Mouse (Mus musculus) limb, embryonic 11.5 days (tissue): ENCODE results near the gene Lypd5. TPM values are rescaled to one million over a fixed set of nuclear protein-coding genes. Genes with fewer than 3 reads are reported as not detected.

Experiments used
- ATAC-seq: fragments of 200-750 bp; cut with Nextera tagmentation; 2 replicates; pipeline ENCODE4 v1.8.0; 2017; ENCODE audit warnings: low read depth; ENCODE audit not compliant: insufficient number of reproducible peaks, low FRiP score, low TSS enrichment
- DNase-seq: peaks from one replicate; pipeline ENCODE4 v3.0.0-alpha.2; 2015; ENCODE audit warnings: low spot score
- H3K27ac ChIP-seq: fragments of 300-500 bp; sonication (generic); replicated peaks from 2 replicates; pipeline ENCODE4 v1.5.1; 2014; ENCODE audit warnings: low read depth, mild to moderate bottlenecking, low read length
- H3K27me3 ChIP-seq: fragments of 300-500 bp; sonication (generic); 2 replicates; pipeline ENCODE4 v1.6.1; 2014; ENCODE audit warnings: mild to moderate bottlenecking, low read length, mixed read lengths; ENCODE audit not compliant: control insufficient read depth, insufficient read depth
- H3K36me3 ChIP-seq: fragments of 300-500 bp; sonication (generic); 2 replicates; pipeline ENCODE4 v1.6.1; 2014; ENCODE audit warnings: mild to moderate bottlenecking, low read length, moderate library complexity, mixed read lengths; ENCODE audit not compliant: control insufficient read depth, insufficient read depth
- H3K4me1 ChIP-seq: fragments of 300-500 bp; sonication (generic); 2 replicates; pipeline ENCODE4 v1.6.1; 2014; ENCODE audit warnings: low read length, mixed read lengths; ENCODE audit not compliant: control insufficient read depth, insufficient read depth
- H3K4me2 ChIP-seq: fragments of 300-500 bp; sonication (generic); 2 replicates; pipeline ENCODE4 v1.6.1; 2014; ENCODE audit warnings: low read depth, mild to moderate bottlenecking, moderate library complexity; ENCODE audit not compliant: severe bottlenecking
- H3K4me3 ChIP-seq: fragments of 300-500 bp; sonication (generic); 2 replicates; pipeline ENCODE4 v1.5.1; 2014; ENCODE audit warnings: low read depth, low read length
- H3K9ac ChIP-seq: fragments of 300-500 bp; sonication (generic); 2 replicates; pipeline ENCODE4 v1.6.1; 2014; ENCODE audit warnings: mild to moderate bottlenecking, low read length
- H3K9me3 ChIP-seq: fragments of 300-500 bp; sonication (generic); 2 replicates; pipeline ENCODE4 v1.6.1; 2016; ENCODE audit warnings: low read length; ENCODE audit not compliant: control insufficient read depth
- WGBS: fragments of 180-500 bp; shearing (Covaris S2); extraction: QIAGEN DNeasy Blood & Tissue Kit; methylation state at CpG from one replicate; pipeline ENCODE4 v1.1.7; 2014; 5-methylcytosine and 5-hydroxymethylcytosine counted together
- polyA plus RNA-seq: library from polyadenylated mRNA; unstranded; fragments of >200 nt; fragmentation: Nextera tagmentation; extraction: Ambion mirVana; gene quantifications from 2 replicates; pipeline ENCODE4 v1.2.1, GENCODE M21; 2014

The Lypd5 gene
- polyA plus RNA-seq, 1 experiment from 2014 or later: not detected

DNA sequence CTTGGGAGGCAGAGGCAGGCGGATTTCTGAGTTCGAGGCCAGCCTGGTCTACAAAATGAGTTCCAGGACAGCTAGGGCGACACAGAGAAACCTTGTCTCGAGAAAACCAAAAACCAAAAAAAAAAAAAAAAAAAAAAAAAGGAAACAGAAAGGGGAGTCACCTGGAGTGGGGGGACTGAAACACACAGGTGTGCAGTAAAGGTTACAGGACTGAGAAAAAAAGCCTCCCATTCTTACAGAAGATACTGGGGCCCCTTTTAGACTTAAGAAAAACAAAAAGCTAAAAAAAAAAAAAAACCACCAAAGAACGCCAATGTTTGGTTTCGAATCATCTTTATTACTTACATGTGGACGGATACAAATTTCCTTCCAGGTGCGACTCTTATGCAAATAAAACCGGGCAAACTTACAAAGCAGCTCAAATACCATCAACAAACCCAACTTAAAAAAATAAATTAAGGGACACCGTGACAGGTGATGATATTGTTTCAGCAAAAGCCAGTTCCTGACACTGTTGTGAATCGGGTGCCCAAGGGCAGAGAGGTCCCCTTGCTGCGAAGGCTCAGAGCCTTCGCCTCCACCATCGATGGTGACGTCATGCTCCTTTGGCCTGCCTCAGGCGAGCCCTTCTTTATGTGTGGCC is 33.9 kb downstream of the Lypd5 start:
- Histone ChIP-seq H3K9ac (no peak overlapping the region), H3K36me3 (no peaks in the 10 kb centered on the region), H3K4me1 (peaks cover 20% of the 10 kb centered on the region), H3K4me3 (no peak overlapping the region), H3K4me2 (no peak overlapping the region), H3K27ac (no peak overlapping the region), H3K9me3 (no peaks in the 10 kb centered on the region), H3K27me3 (no peaks in the 10 kb centered on the region)
- ATAC-seq: no peak
- 83% methylated on average over 16 of the region's 16 CpGs for WGBS
- DNase-seq: no peak

DNA sequence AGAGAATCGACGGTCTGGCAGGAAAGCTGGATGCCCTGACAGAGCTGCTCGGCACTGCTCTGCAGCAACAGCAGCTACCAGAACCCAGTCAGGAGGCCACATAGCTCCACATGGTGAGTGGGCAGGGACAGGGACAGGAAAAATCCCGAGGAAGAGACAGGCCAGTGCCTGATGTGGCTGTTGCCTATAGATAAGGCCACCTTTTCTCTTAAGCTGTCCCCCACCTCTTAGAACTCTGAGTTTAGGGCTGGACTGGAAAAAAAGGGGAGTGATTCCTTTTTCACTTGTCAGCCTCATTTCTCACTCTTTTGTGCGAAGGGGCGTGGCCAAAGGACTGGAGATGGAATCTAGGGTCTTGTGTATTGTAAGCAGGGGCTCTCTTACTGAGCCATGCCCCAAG is 35.1 kb downstream of the Lypd5 start:
- H3K9me3 ChIP-seq: no peaks in the 10 kb centered on the region
- H3K27me3 ChIP-seq: no peaks in the 10 kb centered on the region
- H3K9ac ChIP-seq: no peak overlapping the region
- H3K27ac ChIP-seq: no peak overlapping the region
- H3K4me1 ChIP-seq: peaks cover 12% of the 10 kb centered on the region
- 66% methylated on average over 6 of the region's 6 CpGs for WGBS
- H3K4me3 ChIP-seq: no peak overlapping the region
- no peaks in the 10 kb centered on the region for H3K36me3 ChIP-seq
- no peak for DNase-seq
- ATAC-seq: no peak
- H3K4me2 ChIP-seq: no peak overlapping the region

DNA sequence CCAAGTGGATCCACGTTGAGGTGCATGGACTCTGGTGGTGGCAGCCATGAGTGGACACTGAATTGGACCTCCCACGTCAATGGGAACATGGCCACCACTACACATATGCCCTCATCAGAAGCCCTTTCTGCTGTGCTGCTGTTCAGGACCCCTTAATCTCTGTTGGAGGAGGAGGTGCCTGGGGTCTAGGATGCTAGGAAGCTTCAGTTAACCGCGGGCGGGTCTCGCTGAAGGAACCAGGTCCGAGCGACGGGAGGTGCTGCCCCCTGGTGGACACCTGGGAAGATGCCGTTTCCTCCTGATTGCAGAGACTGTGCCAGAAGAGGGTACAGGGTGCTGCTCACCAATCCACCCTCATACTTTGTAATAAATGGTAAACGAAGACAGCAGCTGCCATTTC is 35.8 kb downstream of the Lypd5 start:
- WGBS: 6% methylated on average over 11 of the region's 11 CpGs
- peak; percentile 89 for DNase-seq
- H3K27me3 ChIP-seq: no peaks in the 10 kb centered on the region
- no peak for ATAC-seq
- H3K27ac ChIP-seq: no peak overlapping the region
- H3K9ac ChIP-seq: no peak overlapping the region
- no peak overlapping the region for H3K4me3 ChIP-seq
- H3K4me2 ChIP-seq: no peak overlapping the region
- H3K36me3 ChIP-seq: no peaks in the 10 kb centered on the region
- H3K4me1 ChIP-seq: peaks cover 13% of the 10 kb centered on the region
- H3K9me3 ChIP-seq: no peaks in the 10 kb centered on the region

DNA sequence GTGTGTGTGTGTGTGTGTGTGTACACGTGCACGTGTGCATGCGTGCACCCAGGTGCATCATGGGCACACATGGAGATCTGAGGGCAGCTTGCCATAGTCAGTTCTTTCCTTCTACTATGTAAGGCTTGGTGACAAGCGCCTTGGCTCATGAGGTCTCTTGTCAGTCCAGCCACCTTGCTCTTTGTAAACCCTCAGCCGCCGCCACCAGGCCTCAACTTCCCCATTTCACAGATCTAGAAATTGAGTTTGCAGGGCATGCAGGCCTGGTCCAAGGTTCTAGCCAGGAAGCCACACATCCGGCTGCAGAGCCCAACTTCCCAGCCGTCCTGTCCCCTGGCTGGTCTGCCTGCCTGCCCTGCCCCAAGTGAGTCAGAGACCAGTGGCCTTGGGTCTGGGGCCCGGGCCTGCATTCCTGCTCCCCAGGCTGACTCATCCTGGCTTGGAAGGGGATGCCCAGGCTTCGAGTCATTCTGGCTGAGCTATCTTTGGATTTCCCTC is 38.1 kb downstream of the Lypd5 start:
- Histone ChIP-seq H3K4me1 (peaks cover 17% of the 10 kb centered on the region), H3K9ac (no peak overlapping the region), H3K27ac (no peak overlapping the region), H3K9me3 (no peaks in the 10 kb centered on the region), H3K4me2 (no peak overlapping the region), H3K4me3 (no peak overlapping the region), H3K27me3 (no peaks in the 10 kb centered on the region), H3K36me3 (no peaks in the 10 kb centered on the region)
- ATAC-seq: no peak
- WGBS: 86% methylated on average over 10 of the region's 10 CpGs
- no peak for DNase-seq

DNA sequence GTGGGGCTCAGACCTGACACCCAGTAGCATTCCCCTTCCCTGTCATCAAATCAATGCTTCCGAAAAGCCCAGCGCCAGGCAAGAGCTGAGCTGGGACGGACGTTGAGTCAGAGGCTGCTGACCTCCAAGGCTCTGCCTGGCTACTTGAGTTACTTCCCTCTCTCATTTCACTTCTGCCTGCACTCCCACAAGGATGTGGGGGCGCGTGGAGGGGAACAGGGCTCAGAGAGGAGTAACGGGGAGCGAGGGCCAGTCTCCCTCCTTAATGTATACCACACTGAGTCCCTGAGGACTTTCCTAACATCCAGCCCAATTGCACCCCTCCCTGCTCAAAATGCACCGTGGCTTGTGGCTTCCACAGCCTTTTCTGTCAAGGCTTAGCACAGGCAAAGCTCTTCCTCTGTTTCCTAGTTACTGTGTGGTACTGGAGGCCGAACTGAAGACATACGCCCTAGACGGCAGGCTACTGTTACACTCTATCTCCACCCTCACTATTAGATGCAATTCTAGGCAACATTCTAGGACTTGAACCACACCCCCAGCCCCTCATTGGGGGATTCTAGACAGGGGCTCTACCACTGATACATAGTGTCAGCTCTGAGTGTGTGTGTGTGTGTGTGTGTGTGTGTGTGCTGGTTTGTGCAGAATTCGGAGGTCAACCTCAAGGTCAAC is 40.7 kb downstream of the Lypd5 start:
- Histone ChIP-seq H3K9ac (no peak overlapping the region), H3K4me2 (no peak overlapping the region), H3K27me3 (no peaks in the 10 kb centered on the region), H3K4me1 (peaks cover 22% of the 10 kb centered on the region), H3K27ac (no peak overlapping the region), H3K9me3 (no peaks in the 10 kb centered on the region), H3K36me3 (no peaks in the 10 kb centered on the region), H3K4me3 (no peak overlapping the region)
- ATAC-seq (no peak), DNase-seq (no peak)
- 61% methylated on average over 13 of the region's 13 CpGs for WGBS

DNA sequence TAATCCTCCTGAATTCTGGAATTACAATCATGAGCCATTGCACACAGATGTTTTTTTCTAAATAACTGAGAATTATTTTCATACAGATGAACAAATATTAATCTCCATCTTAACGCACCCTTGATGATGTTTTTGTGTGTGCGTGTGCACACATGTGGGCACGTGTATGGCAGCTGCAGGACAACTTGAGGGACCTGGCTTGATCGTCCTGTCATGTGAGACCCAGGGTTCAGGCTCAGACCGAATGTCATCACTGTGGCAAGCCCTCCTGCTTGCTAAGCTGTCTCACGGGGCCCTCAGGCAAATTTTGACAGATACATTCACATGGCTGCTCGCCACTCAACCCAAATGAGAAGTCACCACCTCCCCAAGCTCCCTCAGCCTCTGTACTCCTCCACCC is 41.5 kb downstream of the Lypd5 start:
- DNase-seq: no peak
- Histone ChIP-seq H3K9ac (no peak overlapping the region), H3K4me1 (peaks cover 25% of the 10 kb centered on the region), H3K4me2 (no peak overlapping the region), H3K36me3 (no peaks in the 10 kb centered on the region), H3K27me3 (no peaks in the 10 kb centered on the region), H3K9me3 (no peaks in the 10 kb centered on the region), H3K4me3 (no peak overlapping the region), H3K27ac (no peak overlapping the region)
- ATAC-seq: no peak
- 47% methylated on average over 7 of the region's 7 CpGs for WGBS

DNA sequence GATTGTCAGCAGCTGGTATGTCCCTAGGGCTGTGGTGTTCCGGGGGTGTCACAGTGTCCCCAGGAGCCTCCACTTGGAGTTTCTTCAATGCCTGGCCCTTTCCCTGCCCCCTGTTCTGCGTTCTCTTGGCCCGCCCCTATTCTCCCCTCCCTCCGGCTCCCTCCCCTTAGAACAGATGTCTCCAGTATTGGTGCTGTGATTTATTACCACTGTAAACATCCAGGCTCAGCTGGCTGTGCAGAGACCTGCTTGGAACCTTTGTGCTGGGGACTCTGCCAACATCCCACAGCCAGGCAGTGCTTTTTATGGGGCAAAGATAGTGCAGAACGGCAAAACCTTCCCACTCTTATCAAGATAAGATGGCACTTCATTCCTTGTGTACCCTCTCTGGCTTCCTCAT is 42.1 kb downstream of the Lypd5 start:
- WGBS: 0% methylated on average over 4 of the region's 5 CpGs
- ATAC-seq: peak; percentile 75
- Histone ChIP-seq H3K4me3 (no peak overlapping the region), H3K9ac (no peak overlapping the region), H3K27ac (peak overlapping the region; percentile 70), H3K4me2 (peak overlapping the region; percentile 27; the same call in 1 of the 2 replicates), H3K27me3 (no peaks in the 10 kb centered on the region), H3K9me3 (no peaks in the 10 kb centered on the region), H3K4me1 (peaks cover 25% of the 10 kb centered on the region), H3K36me3 (no peaks in the 10 kb centered on the region)
- peak; percentile 76 for DNase-seq

DNA sequence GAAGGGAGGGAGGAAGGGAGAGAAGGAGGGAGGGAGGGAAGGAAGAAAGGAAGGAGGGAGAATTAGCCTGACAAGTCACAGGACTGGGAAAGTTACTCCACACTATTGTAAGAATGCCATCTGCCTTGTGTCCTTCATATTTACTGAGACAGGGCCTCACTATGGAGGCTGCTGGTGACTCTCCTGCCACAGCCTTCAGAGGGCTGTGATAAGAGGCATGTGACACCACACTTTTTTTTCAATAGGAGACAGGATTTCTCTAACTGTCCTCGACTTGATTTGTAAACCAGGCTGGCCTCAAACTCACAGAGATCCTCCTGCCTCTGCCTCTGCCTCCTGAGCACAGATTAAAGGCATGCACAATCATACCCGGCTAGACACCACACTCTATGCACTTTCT is 42.7 kb downstream of the Lypd5 start:
- no peaks in the 10 kb centered on the region for H3K36me3 ChIP-seq
- no peak for DNase-seq
- peak overlapping the region; percentile 70 for H3K27ac ChIP-seq
- no peak overlapping the region for H3K9ac ChIP-seq
- 85% methylated on average over 2 of the region's 2 CpGs for WGBS
- peaks cover 25% of the 10 kb centered on the region for H3K4me1 ChIP-seq
- ATAC-seq: no peak
- H3K9me3 ChIP-seq: no peaks in the 10 kb centered on the region
- H3K4me2 ChIP-seq: no peak overlapping the region
- no peak overlapping the region for H3K4me3 ChIP-seq
- no peaks in the 10 kb centered on the region for H3K27me3 ChIP-seq
